Mouse (Mus musculus): ENCODE data around the gene Dock10. TPM values are rescaled to one million over a fixed set of nuclear protein-coding genes. Genes with fewer than 3 reads are reported as not detected.

Gene Dock10
- polyA plus RNA-seq, 1 experiment, result 8.5 TPM

- Histone ChIP-seq H3K4me1 (ENCODE audit: control insufficient read depth, insufficient read depth, low read length) (no peaks in the 10 kb centered on the region), H3K4me3 (ENCODE audit: insufficient read depth, low read length) (no peak overlapping the region), H3K27ac (ENCODE audit: insufficient read depth, low read length) (no peak overlapping the region)
- TF ChIP-seq CTCF (IDR thresholded peaks at IDR 0.05; ENCODE audit: borderline replicate concordance, insufficient read depth, low read length) (no peak), POLR2A (IDR thresholded peaks at IDR 0.05; ENCODE audit: low read depth, low read length) (no peak)
Measured at GRCm38 (mm10) chr1:80459477-80459876, 298.9 kb downstream of the Dock10 start.

GRCm38 (mm10) chr1:80453971-80454370, 304.4 kb downstream of the Dock10 start:
- no peaks in the 10 kb centered on the region for H3K4me1 ChIP-seq (ENCODE audit: control insufficient read depth, insufficient read depth, low read length)
- no peak overlapping the region for H3K4me3 ChIP-seq (ENCODE audit: insufficient read depth, low read length)
- TF ChIP-seq POLR2A (IDR thresholded peaks at IDR 0.05; ENCODE audit: low read depth, low read length), result no peak
- H3K27ac ChIP-seq (ENCODE audit: insufficient read depth, low read length), result no peak overlapping the region

- TF ChIP-seq CTCF (IDR thresholded peaks at IDR 0.05; ENCODE audit: borderline replicate concordance, insufficient read depth, low read length) (no peak), POLR2A (IDR thresholded peaks at IDR 0.05; ENCODE audit: low read depth, low read length) (no peak)
- Histone ChIP-seq H3K27ac (ENCODE audit: insufficient read depth, low read length) (no peak overlapping the region), H3K4me1 (ENCODE audit: control insufficient read depth, insufficient read depth, low read length) (0 out of 2 replicates have a peak, but pooled peaks cover 2% of the 10 kb centered on the region), H3K4me3 (ENCODE audit: insufficient read depth, low read length) (no peak overlapping the region)
Measured at GRCm38 (mm10) chr1:80451914-80452549, 306.3 kb downstream of the Dock10 start.

Data from embryonic fibroblast, embryonic 13.5 days (primary cell).